Mouse (Mus musculus): Measurements from ENCODE around the gene Meioc. TPM values are rescaled to one million over a fixed set of nuclear protein-coding genes. Genes with fewer than 3 reads are reported as not detected.

The Meioc gene
- polyA plus RNA-seq (2016; fragmentation: Nextera tagmentation; extraction: Ambion mirVana) = 0.10 and 0.15 TPM in 2 replicates

- Histone ChIP-seq H3K27me3 (ENCODE audit: poor library complexity, severe bottlenecking) (peaks cover 42% of the 10 kb centered on the region), H3K36me3 (replicated peaks) (no peaks in the 10 kb centered on the region), H3K27ac (no peak within 1 kb of the TSS), H3K4me1 (peaks cover 11% of the 10 kb centered on the region; the same call in 1 of the 2 replicates), H3K4me3 (no peak within 1 kb of the TSS), H3K9me3 (peaks cover 16% of the 10 kb centered on the region)
- DNase-seq (ENCODE audit: extremely low spot score, low spot score) = no peak
- WGBS = 79% methylated on average over 3 of the region's 3 CpGs
These were observed at the start of gene Meioc for GRCm38 (mm10) chr11:102663416-102663815. Gene Meioc, plus strand, starts transcription at chr11:102663716.

- no peak overlapping the region for H3K4me3 ChIP-seq
- peaks cover 7% of the 10 kb centered on the region for H3K9me3 ChIP-seq
- peaks cover 12% of the 10 kb centered on the region for H3K4me1 ChIP-seq
- no peak for DNase-seq (ENCODE audit: extremely low spot score, low spot score)
- peaks cover 3% of the 10 kb centered on the region; the same call in 1 of the 2 replicates for H3K36me3 ChIP-seq (replicated peaks)
- peaks cover 5% of the 10 kb centered on the region; the same call in 1 of the 2 replicates for H3K27me3 ChIP-seq (ENCODE audit: poor library complexity, severe bottlenecking)
- WGBS = 65% methylated on average over 2 of the region's 2 CpGs
- no peak overlapping the region for H3K27ac ChIP-seq
These were observed 44.1 kb upstream of the Meioc start for GRCm38 (mm10) chr11:102619449-102619848.

GRCm38 (mm10) chr11:102623876-102624789 lies 39.4 kb upstream of the Meioc start:
- DNase-seq (ENCODE audit: extremely low spot score, low spot score) = peak; percentile 76

GRCm38 (mm10) chr11:102624888-102625407 lies 38.6 kb upstream of the Meioc start:
- WGBS = 43% methylated on average over 14 of the region's 14 CpGs
- DNase-seq (ENCODE audit: extremely low spot score, low spot score) = no peak

More at GRCm38 (mm10) chr11:102623876-102624789, 39.4 kb upstream of the Meioc start:
- peaks cover 44% of the 10 kb centered on the region for H3K4me1 ChIP-seq
- H3K4me3 ChIP-seq = peak overlapping the region; percentile 35
- H3K27ac ChIP-seq = peak overlapping the region; percentile 87
- peaks cover 5% of the 10 kb centered on the region for H3K9me3 ChIP-seq
- 6% methylated on average over 17 of the region's 17 CpGs for WGBS
- H3K36me3 ChIP-seq (replicated peaks) = peaks cover 3% of the 10 kb centered on the region; the same call in 1 of the 2 replicates
- H3K27me3 ChIP-seq (ENCODE audit: poor library complexity, severe bottlenecking) = peaks cover 8% of the 10 kb centered on the region; the same call in 1 of the 2 replicates

GRCm38 (mm10) chr11:102627171-102627931 lies 36.2 kb upstream of the Meioc start:
- Histone ChIP-seq H3K36me3 (replicated peaks) (no peaks in the 10 kb centered on the region), H3K9me3 (no peaks in the 10 kb centered on the region), H3K4me1 (peaks cover 74% of the 10 kb centered on the region), H3K4me3 (no peak overlapping the region), H3K27me3 (ENCODE audit: poor library complexity, severe bottlenecking) (peaks cover 19% of the 10 kb centered on the region), H3K27ac (peak overlapping the region; percentile 10)
- 84% methylated on average over 9 of the region's 9 CpGs for WGBS
- no peak for DNase-seq (ENCODE audit: extremely low spot score, low spot score)

More at GRCm38 (mm10) chr11:102624888-102625407, 38.6 kb upstream of the Meioc start:
- Histone ChIP-seq H3K4me1 (peaks cover 50% of the 10 kb centered on the region), H3K27me3 (ENCODE audit: poor library complexity, severe bottlenecking) (peaks cover 8% of the 10 kb centered on the region; the same call in 1 of the 2 replicates), H3K36me3 (replicated peaks) (no peaks in the 10 kb centered on the region), H3K27ac (peak overlapping the region; percentile 87), H3K4me3 (peak overlapping the region; percentile 35), H3K9me3 (no peaks in the 10 kb centered on the region)

- Histone ChIP-seq H3K36me3 (replicated peaks) (no peaks in the 10 kb centered on the region), H3K9me3 (no peaks in the 10 kb centered on the region), H3K27me3 (ENCODE audit: poor library complexity, severe bottlenecking) (peaks cover 25% of the 10 kb centered on the region), H3K4me1 (peaks cover 83% of the 10 kb centered on the region), H3K27ac (no peak overlapping the region), H3K4me3 (no peak overlapping the region)
- 64% methylated on average over 9 of the region's 9 CpGs for WGBS
- DNase-seq (ENCODE audit: extremely low spot score, low spot score) = no peak
These were observed 35.0 kb upstream of the Meioc start for GRCm38 (mm10) chr11:102628529-102628928.

- H3K27ac ChIP-seq = no peak overlapping the region
- no peaks in the 10 kb centered on the region for H3K36me3 ChIP-seq (replicated peaks)
- no peak overlapping the region for H3K4me3 ChIP-seq
- peaks cover 21% of the 10 kb centered on the region for H3K27me3 ChIP-seq (ENCODE audit: poor library complexity, severe bottlenecking)
- no peak for DNase-seq (ENCODE audit: extremely low spot score, low spot score)
- 71% methylated on average over 8 of the region's 8 CpGs for WGBS
- H3K4me1 ChIP-seq = peaks cover 78% of the 10 kb centered on the region
- no peaks in the 10 kb centered on the region for H3K9me3 ChIP-seq
These were observed 34.1 kb upstream of the Meioc start for GRCm38 (mm10) chr11:102629375-102629774.

- Histone ChIP-seq H3K4me3 (no peak overlapping the region), H3K27ac (peak overlapping the region; percentile 77), H3K27me3 (ENCODE audit: poor library complexity, severe bottlenecking) (peaks cover 17% of the 10 kb centered on the region), H3K4me1 (peaks cover 65% of the 10 kb centered on the region), H3K36me3 (replicated peaks) (no peaks in the 10 kb centered on the region), H3K9me3 (no peaks in the 10 kb centered on the region)
- DNase-seq (ENCODE audit: extremely low spot score, low spot score) = no peak
- WGBS = 10% methylated on average over 7 of the region's 7 CpGs
These were observed 32.8 kb upstream of the Meioc start for GRCm38 (mm10) chr11:102630731-102631130.

GRCm38 (mm10) chr11:102631203-102631602 lies 32.3 kb upstream of the Meioc start:
- Histone ChIP-seq H3K4me1 (peaks cover 65% of the 10 kb centered on the region), H3K27me3 (ENCODE audit: poor library complexity, severe bottlenecking) (peaks cover 17% of the 10 kb centered on the region), H3K9me3 (no peaks in the 10 kb centered on the region), H3K4me3 (no peak overlapping the region), H3K27ac (peak overlapping the region; percentile 77), H3K36me3 (replicated peaks) (no peaks in the 10 kb centered on the region)
- whole genome bisulfite sequencing = 24% methylated on average over 5 of the region's 5 CpGs
- DNase-seq (ENCODE audit: extremely low spot score, low spot score) = no peak

- Histone ChIP-seq H3K4me3 (peak overlapping the region; percentile 37), H3K4me1 (peaks cover 66% of the 10 kb centered on the region), H3K27ac (peak overlapping the region; percentile 78), H3K9me3 (no peaks in the 10 kb centered on the region), H3K36me3 (replicated peaks) (no peaks in the 10 kb centered on the region), H3K27me3 (ENCODE audit: poor library complexity, severe bottlenecking) (peaks cover 27% of the 10 kb centered on the region)
- DNase-seq (ENCODE audit: extremely low spot score, low spot score) = no peak
- WGBS = 3% methylated on average over 8 of the region's 13 CpGs
These were observed 30.8 kb upstream of the Meioc start for GRCm38 (mm10) chr11:102632725-102633124.

GRCm38 (mm10) chr11:102633379-102633778 lies 30.1 kb upstream of the Meioc start:
- peak overlapping the region; percentile 37 for H3K4me3 ChIP-seq
- DNase-seq (ENCODE audit: extremely low spot score, low spot score) = no peak
- H3K27me3 ChIP-seq (ENCODE audit: poor library complexity, severe bottlenecking) = peaks cover 29% of the 10 kb centered on the region
- H3K4me1 ChIP-seq = peaks cover 67% of the 10 kb centered on the region
- no peaks in the 10 kb centered on the region for H3K36me3 ChIP-seq (replicated peaks)
- peak overlapping the region; percentile 78 for H3K27ac ChIP-seq
- no peaks in the 10 kb centered on the region for H3K9me3 ChIP-seq
- 18% methylated on average over 9 of the region's 9 CpGs for WGBS

- 53% methylated on average over 12 of the region's 12 CpGs for WGBS
- Histone ChIP-seq H3K27me3 (ENCODE audit: poor library complexity, severe bottlenecking) (peaks cover 38% of the 10 kb centered on the region), H3K4me3 (no peak overlapping the region), H3K9me3 (no peaks in the 10 kb centered on the region), H3K4me1 (peaks cover 56% of the 10 kb centered on the region), H3K27ac (0 out of 2 replicates have a peak overlapping the region, but pooled peaks have one; percentile 31), H3K36me3 (replicated peaks) (no peaks in the 10 kb centered on the region)
- DNase-seq (ENCODE audit: extremely low spot score, low spot score) = no peak
These were observed 26.6 kb upstream of the Meioc start for GRCm38 (mm10) chr11:102636887-102637286.

Data from forebrain, embryonic 10.5 days (tissue).